Mouse (Mus musculus): Measurements from ENCODE around the gene Zscan29. TPM values are rescaled to one million over a fixed set of nuclear protein-coding genes. Genes with fewer than 3 reads are reported as not detected.

Zscan29 gene
- 10 to 100 TPM; 15.1 to 18.2 TPM for total RNA-seq (2021)
- long read RNA-seq, experiment 1, full-length matches to known transcripts = 4 of 23 reads
- long read RNA-seq, experiment 1, partial matches to known transcripts = 12 of 23 reads
- long read RNA-seq, experiment 1, other reads (novel, unspliced or antisense) = 7 of 23 reads
- long read RNA-seq, experiment 2, partial matches to known transcripts = 6 of 8 reads
- long read RNA-seq, experiment 2, other reads (novel, unspliced or antisense) = 1 of 8 reads

DNA sequence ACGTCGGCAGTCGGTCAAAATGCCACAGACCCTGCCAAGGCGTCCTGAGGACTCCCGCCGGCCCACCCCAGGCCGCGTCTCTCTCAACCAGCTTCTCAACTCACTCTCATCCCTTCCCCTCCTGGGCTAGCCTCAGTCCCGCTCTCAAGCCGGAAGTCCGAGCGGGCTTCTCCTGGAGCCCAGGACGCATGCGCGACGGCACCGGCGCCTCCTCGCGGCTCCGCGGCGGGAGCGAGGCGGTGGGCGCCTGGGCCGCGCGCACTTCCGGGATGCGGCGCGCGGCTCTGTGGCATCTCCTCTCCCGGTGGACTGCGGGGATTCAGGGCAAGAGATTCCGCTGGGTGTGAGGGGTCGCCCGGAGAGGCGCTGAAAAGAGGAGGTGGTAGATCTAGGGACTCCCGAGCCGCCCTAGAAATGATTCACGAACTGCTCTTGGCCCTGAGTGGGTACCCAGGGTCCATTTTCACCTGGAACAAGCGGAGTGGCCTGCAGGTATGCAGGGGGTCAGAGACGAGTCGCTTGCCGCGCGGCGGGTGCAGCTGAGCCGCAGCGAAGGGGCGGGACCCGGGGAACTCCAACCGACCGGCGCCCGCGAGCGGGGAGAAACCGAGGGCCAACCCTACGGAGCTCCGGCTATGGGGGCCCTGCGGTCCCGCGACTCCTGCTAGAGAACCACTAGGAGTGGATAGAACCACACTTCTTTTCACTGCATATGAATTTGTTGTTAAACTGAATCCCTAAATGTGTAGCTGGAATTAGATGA is at the start of gene Zscan29:
Gene Zscan29 (minus strand): TSS at position 146 of the 763 bp plus-strand sequence.
- peak; percentile 94 to 96 for DNase-seq

DNA sequence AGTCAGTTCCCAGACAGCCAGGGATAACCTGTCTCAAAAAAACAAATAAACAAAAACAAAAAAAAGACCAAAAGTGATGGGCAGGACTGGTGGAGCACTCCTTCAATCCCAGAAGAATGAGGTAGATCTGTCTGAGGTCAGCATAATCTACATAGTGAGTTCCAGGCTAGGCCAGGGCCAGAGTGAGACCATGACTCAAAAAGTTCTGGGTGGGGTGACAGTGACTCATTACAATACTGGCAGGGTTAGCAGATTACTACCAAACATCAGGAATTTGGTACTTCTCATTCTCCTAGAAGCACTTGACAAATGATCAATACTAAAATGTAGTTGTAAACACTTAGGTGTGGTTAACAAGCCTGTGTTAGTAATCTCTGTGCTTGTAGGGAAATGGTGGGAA is 49.1 kb upstream of the Zscan29 start:
- peak; percentile 25 to 39 for DNase-seq

DNA sequence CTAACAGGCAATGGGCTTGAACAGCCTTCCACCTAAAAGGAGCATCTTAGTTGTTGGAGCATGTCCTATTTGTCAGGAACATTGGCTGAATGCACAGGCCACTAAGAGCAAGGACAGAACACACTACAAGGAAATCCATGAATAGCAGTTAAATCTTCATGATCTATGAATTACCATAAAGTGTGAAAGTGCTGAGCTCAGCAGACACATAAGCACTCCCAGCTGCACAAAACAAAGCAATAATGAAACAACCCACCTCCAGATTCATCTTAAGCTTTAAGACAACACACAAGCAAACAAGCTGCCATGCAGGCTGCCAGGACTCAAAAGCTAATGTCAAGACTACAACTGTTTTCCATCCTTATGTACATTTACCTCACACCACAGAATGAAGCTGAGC is 48.3 kb upstream of the Zscan29 start:
- DNase-seq = no peak

DNA sequence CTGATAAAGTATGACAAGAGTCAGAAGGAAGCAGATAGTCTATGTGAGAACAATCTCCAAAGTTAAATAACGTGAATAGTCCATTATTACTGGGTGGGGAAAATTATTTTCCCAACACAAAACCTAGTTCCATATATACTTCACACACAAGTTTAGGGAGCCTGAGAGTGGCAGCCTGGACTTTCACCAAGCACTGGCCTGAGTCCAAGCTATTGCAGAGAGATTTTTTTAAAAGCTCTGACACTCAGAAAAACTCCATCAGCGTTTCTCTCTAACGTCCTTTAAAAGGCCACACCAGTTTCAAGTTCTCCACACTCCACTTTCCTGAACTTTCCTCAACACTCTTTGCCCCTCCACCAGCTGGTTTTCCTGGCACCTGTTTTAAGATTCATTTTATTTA is 43.6 kb upstream of the Zscan29 start:
- peak; percentile 14 to 27 for DNase-seq

DNA sequence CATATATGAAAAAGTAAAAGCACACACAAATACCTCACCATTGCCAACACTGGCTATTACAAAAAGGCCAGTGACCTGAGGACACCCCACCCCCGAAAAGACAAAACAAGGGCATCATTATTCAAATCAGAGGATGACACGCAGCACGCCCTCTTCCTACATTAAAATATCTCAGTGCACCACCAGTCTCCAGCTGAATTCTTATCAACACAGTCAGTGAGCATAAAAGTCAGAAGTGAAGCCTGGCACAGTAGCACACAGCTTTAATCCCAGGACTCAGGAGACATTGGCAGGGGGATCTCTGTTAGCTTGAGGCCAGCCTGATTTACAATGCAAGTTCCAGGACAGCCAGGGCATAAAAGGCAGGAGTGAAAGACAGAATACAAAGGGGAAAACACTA is 35.6 kb upstream of the Zscan29 start:
- no peak for DNase-seq

DNA sequence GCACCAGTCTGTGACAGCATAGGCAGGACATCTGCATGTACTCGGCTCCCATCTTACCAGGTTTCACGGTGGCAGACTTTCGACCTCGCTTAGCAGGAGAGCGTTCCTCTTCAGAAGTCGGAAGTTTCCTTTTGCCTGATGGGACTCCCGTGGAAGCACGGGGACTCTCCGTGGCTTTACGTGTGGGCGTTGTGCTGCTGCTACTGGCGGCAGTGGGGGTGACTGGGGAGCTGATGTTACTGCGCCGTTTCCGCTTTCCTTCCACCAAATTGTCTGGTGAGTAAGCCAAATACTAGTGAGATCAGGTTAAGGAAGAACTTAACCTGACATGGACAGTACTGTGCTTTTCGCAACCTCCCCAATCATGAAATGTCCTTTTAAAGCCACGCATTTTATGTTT is 33.4 kb upstream of the Zscan29 start:
- DNase-seq = no peak

DNA sequence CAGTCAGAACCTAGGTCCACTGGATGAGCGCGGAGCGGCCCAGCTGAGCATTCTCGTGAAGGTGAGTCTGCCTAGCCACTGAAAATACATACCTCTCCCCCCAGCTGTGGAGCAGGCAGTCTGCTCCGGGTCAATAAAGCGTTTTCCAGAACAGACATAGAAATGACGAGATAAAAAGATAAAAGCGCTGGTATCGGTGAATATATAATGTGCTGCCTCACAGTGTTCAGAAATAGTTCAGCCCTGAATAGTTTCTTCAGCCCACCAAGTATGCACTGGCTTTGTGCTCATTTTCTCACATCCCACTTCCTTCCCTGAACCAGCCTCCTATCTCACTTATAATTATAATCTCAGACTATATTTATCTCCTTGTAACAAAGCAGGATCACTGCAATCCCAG is 24.5 kb upstream of the Zscan29 start:
- DNase-seq = no peak

DNA sequence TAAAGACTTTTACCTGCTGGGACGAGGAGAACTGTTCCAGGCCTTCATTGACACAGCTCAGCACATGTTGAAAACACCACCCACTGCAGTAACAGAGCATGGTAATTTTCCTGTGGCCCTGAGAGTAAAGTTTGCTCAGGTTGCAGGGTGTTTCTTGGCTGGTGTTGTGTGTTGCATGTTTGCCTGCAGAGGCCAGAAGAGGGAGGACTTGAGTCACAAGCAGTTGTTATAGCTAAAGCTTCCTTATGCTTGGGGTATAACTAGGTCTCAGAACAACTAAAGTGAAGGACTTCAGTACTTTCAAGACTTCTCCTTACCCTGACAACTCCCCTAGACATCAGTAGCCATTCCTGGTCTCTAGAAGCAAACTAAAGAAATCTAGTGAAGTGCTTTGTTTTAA is 17.6 kb upstream of the Zscan29 start:
- DNase-seq = no peak

DNA sequence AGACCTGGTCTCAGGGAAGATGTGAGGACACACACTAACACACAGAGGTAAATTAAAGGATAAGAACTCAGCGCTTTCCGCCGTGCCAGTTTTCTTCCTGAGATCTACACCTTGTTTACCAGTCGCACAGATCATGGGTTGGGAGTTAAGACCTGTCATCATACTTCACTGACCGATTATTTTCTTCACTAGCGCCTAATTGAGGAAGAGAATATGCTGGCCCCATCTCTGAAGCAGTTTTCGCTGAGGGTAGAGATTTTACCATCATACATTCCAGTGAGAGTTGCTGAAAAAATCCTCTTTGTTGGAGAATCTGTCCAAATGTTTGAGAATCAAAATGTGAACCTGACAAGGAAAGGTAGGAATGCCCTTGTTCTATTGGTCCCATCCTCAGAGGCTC is 13.2 kb upstream of the Zscan29 start:
- DNase-seq = no peak

DNA sequence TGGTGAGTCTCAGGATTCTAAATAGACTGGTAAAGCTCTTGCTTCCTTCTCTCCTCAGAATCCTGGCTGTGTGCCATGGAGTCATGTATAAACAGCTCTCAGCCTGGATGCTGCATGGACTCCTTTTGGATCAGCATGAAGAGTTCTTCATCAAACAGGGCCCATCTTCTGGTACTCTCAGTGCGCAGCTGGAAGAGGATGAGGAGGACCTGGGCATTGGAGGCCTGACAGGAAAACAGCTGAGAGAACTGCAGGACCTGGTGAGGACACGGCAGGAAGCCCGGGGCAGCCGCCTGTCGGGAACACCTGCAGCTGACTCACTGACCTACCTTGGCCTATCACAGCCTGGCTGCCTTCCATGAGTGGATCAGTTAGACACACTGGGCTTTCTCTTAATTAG is 12.5 kb upstream of the Zscan29 start:
- DNase-seq = no peak

DNA sequence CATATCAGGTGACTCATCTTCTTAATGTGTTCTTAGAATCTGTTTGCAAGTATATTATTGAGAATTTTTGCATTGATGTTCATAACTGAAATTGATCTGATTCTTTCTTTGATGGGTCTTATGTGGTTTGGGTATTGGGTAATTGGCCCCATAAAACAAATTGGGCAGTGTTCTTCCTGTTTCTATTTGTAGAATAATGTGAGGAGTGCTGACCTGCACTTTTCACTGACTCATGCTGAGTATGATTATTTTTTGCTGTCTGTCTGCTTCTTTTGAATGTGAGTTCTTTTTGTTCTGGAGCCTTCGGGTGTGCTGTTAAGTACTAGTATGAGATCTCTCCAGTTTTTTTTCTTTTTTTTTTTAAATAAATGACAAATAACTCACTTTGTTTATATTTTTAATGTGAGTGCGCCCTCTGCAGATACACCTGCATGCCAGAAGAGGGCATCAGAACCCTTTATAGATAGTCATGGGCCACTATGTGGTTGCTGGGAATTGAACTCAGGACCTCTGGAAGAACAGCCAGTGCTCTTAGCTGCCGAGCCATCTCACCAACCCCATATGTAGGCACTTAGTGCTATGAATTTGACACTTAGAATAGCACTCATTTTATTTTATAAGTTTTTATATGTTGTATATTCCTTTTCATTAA is 8.0 kb upstream of the Zscan29 start:
- no peak for DNase-seq

DNA sequence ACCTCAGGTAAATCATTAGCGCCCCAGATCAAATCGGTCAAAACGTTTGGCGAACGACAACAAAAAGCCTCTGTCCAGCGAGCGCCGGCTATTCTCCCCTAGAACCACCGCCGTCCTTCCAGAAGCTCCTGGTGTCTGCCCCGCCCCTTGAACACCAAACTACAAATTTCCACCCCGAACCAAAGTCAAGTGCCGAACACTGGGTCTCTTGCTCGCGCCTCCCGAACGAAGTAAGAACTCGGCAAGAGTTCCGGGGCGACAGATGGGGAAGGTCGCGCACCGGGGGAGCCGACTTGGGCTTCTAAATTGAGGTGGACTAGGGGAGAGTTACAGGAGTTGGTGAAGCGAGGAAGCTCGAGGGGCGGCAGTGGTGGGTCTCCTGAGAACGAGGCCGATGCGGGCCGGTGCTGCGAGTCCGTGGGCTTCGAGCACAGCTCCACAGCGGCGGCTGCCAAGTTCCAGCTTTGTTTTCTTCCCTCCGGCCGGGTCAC is 399 bp downstream of the Zscan29 start, which contains the start of gene Tubgcp4:
Gene Tubgcp4 (plus strand): TSS at position 174 of the 491 bp plus-strand sequence.
- DNase-seq = peak; percentile 63 to 64

DNA sequence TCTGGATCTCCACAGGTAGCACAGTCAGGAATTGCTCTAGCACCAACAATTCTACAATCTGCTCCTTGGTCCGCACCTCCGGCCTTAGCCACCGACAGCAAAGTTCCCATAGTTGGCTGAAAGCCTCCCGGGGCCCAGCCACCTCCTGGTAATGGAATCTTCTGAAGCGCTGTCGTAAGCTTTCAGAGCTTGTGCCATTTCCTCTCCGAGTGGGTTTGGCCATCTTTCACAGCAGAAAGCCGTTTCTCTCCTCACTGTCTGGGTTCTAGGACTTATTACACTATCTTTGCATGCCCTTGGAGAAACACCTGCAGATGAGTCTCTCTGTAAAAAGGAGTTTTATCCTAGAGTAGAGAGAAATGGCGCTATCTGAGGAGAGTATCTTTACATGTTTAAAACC is 1.0 kb downstream of the Zscan29 start:
- DNase-seq = peak; percentile 50 to 66

DNA sequence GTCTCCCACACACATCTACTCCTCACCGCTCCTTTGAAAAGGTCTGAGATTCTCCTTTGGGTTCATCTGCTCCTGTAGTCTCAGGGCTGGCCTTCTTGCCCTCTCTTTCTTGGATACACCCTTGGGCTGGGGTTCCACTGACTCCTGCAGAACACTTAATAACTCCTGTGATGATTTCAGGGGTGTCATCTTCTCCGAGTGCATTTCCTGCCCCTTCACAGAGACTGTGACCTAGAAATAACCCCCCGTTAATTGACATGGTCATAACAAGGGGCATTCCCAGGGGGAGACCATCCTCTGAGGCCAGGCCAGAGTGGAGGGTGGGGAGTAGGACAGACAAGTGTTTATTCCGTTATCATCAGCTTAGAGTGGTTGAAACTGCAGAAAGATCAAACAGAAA is 1.8 kb downstream of the Zscan29 start:
- no peak for DNase-seq

DNA sequence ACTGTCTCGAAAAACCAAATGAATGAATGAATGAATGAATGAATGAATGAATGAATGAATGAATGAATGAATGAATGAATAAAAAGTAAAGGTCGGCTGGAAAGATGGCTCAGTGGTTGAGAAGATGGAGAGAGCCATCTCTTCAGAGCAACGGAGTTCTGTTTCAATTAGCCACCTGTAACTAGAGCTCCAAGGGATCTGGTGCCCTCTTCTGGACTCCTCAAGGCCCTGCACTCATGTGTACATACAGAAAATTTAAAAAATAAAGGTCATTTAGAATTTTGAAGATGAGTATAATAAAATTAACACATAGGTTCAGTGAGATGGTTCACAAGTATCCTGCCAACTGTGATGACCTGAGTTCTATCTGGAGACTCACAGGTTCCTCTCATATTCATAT is 17.8 kb downstream of the Zscan29 start:
- DNase-seq = no peak

DNA sequence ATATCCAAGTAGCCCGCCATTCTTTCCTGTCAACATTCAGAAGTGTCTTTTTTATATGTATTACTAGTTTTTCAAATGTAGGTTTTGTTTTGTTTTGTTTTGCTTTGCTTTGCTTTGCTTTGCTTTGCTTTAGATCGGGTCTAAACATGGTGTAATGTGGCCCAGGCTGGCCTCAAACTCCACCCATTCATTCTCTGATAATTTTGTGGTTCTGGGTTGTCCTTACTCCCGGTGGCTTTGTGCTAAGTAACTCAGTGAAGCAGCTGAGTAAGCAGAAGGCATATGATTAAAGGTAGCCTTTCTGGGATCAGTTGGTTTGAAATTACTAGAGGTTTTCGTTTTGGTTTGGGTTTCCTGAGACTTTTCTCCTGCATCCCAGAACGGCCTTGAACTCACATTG is 21.2 kb downstream of the Zscan29 start:
- DNase-seq = no peak

DNA sequence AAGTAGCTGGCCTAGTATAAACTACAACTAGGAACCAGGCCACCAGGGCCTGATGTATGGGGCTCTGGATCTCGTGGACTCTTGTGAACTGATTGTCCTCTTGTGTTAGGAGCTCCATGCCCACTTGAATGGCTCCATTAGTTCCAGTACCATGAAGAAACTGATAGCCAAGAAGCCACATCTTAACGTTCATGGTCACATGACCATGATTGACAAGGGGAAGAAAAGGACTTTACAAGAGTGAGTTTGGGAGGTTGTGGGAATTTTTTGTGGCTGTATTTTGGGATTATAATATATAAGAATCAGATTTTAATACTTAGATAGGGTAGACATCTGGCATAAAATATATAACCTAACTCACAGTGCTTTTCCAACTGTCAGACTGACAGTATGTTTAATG is 28.5 kb downstream of the Zscan29 start:
- no peak for DNase-seq

DNA sequence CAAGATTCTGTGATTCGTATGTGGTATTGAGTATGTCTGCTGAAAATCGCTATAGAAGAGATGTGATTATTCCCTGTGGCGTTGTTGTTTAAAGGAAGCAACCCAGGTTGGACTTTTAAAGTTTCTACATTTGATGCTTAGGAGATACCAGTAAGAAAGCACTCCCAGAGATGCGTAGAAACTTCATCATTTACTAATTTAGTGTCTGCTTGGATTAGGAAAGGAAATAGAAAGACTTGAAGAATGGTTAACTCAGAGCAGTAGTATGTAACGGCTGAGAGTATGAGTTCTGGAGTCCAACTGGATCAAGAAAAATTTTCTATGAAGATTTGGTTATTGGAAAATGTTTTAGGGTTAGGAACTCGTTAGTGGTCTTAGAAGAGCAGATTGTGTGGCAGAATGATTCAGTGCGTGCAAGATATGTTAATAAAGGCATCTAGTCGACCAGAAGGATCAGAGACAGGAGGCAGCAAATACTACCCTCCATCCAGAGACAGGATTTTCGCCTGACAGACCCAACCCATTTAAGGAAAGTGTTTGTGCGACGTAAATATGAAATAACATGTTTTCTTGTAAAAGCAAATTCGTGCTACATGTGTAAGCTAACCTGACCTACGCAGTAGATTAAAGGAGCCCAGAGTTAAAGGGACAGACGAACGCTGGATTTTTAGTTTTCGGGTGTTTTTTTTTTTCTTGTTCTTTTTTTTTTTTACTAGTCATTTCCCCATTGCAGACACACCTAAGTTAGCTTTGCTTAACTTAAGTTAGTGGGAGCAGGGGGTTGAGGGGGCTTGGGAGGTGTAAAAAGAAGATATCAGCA is 29.5 kb downstream of the Zscan29 start:
- no peak for DNase-seq

DNA sequence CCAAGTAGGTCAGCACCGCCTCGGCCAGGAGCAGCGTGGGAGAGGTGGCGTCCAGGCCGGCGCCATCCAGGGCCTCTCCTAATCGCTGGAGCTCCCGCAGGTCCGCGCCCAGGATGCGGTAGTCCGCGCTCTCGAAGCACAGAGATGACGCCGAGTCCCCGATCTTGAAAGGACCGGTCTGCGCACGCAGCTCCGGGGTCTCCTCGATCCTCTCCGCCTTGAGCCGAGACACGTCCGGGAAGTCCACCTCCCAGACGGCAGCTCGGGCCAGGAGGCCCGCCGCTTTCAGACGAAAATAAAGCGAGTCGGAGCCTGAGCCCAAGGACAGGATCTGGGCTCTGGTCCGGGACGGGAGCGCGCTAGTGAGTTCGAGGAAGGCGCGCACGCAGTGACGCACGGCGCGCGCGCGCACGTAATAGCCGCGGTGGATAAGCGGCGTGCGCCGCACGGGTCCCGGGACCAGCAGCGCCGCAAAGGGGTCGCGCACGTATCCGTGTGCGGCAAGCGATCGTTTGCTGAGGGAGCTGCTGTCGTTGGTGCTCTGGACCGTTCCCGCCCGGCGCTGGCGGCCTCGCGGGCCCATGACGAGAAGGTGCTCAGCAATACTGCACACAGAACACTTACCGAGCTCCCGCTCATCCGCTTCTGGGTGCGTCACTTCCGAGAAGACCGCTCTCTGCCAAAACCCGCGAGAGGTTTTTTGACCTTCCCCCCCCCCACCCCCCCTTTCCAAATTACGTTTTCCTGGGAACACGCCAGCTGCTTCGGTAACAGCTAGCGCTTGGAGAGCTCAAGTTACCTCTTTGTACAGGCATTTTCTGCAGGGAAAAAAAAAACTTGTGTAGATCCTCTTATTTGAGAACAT is 30.7 kb downstream of the Zscan29 start, which contains the start of the genes Adal and Lcmt2:
Gene Adal (plus strand): TSS at position 411 of the 865 bp plus-strand sequence.
Gene Lcmt2 (minus strand): TSS at position 636 of the 865 bp plus-strand sequence.
- DNase-seq = peak; percentile 92 to 93

DNA sequence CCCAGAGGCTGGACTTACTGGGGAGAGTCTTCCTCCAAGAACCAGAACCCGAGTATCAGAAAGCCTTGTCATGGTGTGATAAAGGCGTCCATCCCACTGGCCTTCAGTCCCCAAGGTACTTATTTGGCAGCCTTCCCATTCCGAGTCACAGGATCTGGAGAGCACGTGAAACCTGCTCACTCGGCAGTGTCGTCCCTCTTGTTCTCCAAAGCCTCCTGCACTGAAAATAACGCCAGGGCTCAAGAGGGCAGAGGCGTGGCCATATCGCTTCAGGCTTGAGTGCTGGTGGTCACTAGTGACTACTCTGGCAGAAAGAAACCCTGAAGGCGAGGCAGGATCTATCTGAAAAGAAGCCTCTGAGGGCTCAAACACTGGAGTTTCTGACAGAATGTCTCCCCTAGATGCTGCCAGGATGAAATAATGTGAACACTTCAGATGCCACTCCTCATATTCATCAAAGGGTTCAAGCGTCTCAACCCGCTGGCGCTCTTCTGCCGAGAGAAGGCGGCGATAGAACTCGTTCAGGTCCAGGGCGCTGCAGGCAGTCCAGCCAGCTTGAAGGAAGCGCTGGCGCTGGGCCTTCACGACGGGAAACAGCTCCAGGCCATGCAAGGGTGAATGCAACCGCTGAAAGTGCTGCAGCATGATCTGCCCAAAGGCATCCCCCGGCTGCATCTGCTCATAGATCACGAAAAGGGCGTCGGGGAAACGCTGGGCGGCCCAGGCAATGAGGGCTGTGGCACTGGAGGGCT is 31.5 kb downstream of the Zscan29 start:
- DNase-seq = peak; percentile 36 to 59
